Mouse (Mus musculus): Measurements from ENCODE around the gene Rnpc3. TPM values are rescaled to one million over a fixed set of nuclear protein-coding genes. Genes with fewer than 3 reads are reported as not detected.
"Not testable (repeated sequence)": the region's sequence is repeated elsewhere in the genome, so short reads cannot be mapped to it uniquely, and the experiment has no call there.

The Rnpc3 gene
- 10 to 100 TPM; 21.7 to 30.6 TPM for total RNA-seq (2021)

- DNase-seq (ENCODE audit: extremely low spot score in 1 of 2, low spot score in 1 of 2): peak; percentile 92 to 98
Observed at GRCm38 (mm10) chr3:113629606-113630359, at the start of gene Rnpc3. Rnpc3 (minus strand) TSS chr3:113630149.

GRCm38 (mm10) chr3:113656940-113657339 is 27.0 kb upstream of the Rnpc3 start:
- DNase-seq (ENCODE audit: extremely low spot score in 1 of 2, low spot score in 1 of 2): no peak

- no peak for DNase-seq (ENCODE audit: extremely low spot score in 1 of 2, low spot score in 1 of 2)
Observed at GRCm38 (mm10) chr3:113654335-113654734, 24.4 kb upstream of the Rnpc3 start.

GRCm38 (mm10) chr3:113651386-113651785 is 21.4 kb upstream of the Rnpc3 start:
- DNase-seq (ENCODE audit: extremely low spot score in 1 of 2, low spot score in 1 of 2): not testable (repeated sequence)

DNA sequence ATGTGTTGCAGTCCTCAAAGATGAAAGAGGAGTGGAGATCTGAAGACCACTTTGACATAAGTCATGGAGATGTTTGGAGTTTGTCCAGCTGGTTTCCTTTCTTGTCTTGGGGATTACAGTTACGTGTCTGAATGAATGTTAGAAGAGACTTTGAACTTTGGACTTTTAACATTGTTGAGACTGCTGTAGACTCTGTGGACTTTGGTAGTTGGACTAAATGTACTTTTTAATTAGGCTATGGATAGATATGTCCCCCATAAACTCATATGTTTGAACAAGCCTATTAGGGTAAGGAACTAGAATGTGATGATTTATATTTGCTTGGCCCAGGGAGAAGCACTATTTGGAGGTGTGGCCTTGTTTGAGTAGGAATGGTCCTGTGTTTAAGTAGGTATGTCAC is 9.6 kb upstream of the Rnpc3 start:
- no peak for DNase-seq (ENCODE audit: extremely low spot score in 1 of 2, low spot score in 1 of 2)

GRCm38 (mm10) chr3:113634220-113634619 is 4.3 kb upstream of the Rnpc3 start:
- DNase-seq (ENCODE audit: extremely low spot score in 1 of 2, low spot score in 1 of 2): no peak

GRCm38 (mm10) chr3:113631611-113632010 is 1.7 kb upstream of the Rnpc3 start:
- no peak for DNase-seq (ENCODE audit: extremely low spot score in 1 of 2, low spot score in 1 of 2)

DNA sequence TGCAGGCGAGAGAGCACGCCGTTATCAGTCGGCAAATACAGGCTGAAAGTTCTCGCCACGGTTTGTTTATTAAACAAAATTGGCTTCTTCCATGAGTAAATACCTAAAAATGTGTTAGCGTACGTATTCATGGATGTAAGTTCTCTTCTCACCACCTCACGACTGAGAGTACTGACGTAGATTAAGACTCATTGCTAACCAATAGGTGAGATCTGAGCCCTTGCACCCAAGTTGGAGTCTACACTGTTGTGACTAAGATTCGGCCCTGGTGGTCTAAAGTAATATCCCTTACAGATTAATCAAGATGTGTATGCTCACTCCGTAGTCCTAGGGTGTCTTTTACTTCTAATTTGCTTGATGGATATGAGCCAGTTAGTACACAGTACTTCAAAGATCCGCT is 615 bp upstream of the Rnpc3 start:
- no peak for DNase-seq (ENCODE audit: extremely low spot score in 1 of 2, low spot score in 1 of 2)

GRCm38 (mm10) chr3:113606599-113606998 is 23.4 kb downstream of the Rnpc3 start, which contains the start of gene Amy1:
Amy1 (minus strand) TSS chr3:113606699.
- no peak for DNase-seq (ENCODE audit: extremely low spot score in 1 of 2, low spot score in 1 of 2)

- no peak for DNase-seq (ENCODE audit: extremely low spot score in 1 of 2, low spot score in 1 of 2)
Observed at GRCm38 (mm10) chr3:113590844-113591243, 39.1 kb downstream of the Rnpc3 start.

DNA sequence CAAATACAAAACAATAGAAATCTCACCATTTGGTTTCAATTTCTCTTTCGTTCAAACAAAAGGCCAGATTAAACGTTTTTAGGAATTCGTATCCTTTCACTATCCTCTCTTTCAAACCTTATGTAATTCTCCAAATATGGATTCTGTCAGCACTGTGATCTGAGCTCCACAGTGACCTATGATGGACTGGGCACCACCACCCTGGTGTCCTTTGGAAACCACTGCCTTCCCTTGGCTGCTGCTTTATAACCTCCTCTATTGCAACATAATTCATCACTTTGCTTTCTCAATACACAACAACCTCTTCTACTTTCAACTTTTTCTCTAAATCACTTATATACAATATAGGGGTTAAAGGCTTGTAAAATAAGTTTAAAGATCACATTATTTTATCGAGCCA is 55.4 kb downstream of the Rnpc3 start:
- no peak for DNase-seq (ENCODE audit: extremely low spot score in 1 of 2, low spot score in 1 of 2)

GRCm38 (mm10) chr3:113574138-113574537 is 55.8 kb downstream of the Rnpc3 start:
- DNase-seq (ENCODE audit: extremely low spot score in 1 of 2, low spot score in 1 of 2): no peak

DNA sequence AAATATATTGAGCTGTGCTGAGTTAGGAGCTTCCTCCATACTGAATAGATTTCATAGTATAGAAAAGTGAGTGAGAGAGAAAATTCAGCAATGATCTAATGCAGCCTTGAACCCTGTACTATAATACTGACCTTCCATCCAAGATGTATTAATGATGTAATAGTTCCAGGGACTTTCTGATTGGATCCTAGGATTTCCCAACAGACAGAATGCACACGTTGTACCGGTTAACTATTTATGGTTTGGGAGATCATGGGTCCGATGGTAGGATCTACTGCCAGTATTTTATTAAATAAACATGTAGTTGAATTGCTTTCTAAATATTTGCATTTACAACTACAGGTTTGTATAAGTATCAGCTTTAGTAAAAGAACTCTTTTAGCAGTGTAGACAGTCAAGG is 57.8 kb downstream of the Rnpc3 start:
- DNase-seq (ENCODE audit: extremely low spot score in 1 of 2, low spot score in 1 of 2): no peak

Other genes with a start within 250 kb of the Rnpc3 start
- not detected for gene Amy2a1, start 97.7 kb downstream of the Rnpc3 start, total RNA-seq (2021)
- 10 to 100 TPM; 11.2 to 13.7 TPM for gene Amy1, start 23.4 kb downstream of the Rnpc3 start, total RNA-seq (2021)